Mouse (Mus musculus) heart, embryonic 11.5 days (tissue): ENCODE data around the gene Sdr42e1. TPM values are rescaled to one million over a fixed set of nuclear protein-coding genes. Genes with fewer than 3 reads are reported as not detected.

Experiments used
- ATAC-seq: fragments of 200-750 bp; cut with Nextera tagmentation; replicated peaks from 2 replicates; pipeline ENCODE4 v1.8.0; 2017; ENCODE audit warnings: moderate library complexity; ENCODE audit not compliant: insufficient number of reproducible peaks, low FRiP score, low TSS enrichment
- H3K27ac ChIP-seq: fragments of 300-500 bp; sonication (generic); 2 replicates; pipeline ENCODE4 v1.5.1; 2014; ENCODE audit warnings: mild to moderate bottlenecking, low read depth, low read length
- H3K27me3 ChIP-seq: fragments of 300-500 bp; sonication (generic); 2 replicates; pipeline ENCODE4 v1.6.1; 2014; ENCODE audit warnings: mild to moderate bottlenecking, low read length, mixed read lengths; ENCODE audit not compliant: control insufficient read depth, insufficient read depth
- H3K36me3 ChIP-seq: fragments of 300-500 bp; sonication (generic); 2 replicates; pipeline ENCODE4 v1.6.1; 2014; ENCODE audit warnings: mild to moderate bottlenecking, low read length, moderate library complexity, mixed read lengths; ENCODE audit not compliant: control insufficient read depth, insufficient read depth
- H3K4me1 ChIP-seq: fragments of 300-500 bp; sonication (generic); 2 replicates; pipeline ENCODE4 v1.6.1; 2014; ENCODE audit warnings: low read length; ENCODE audit not compliant: control insufficient read depth, insufficient read depth
- H3K4me2 ChIP-seq: fragments of 300-500 bp; sonication (generic); 2 replicates; pipeline ENCODE4 v1.6.1; 2014; ENCODE audit warnings: mild to moderate bottlenecking, moderate library complexity
- H3K4me3 ChIP-seq: fragments of 300-500 bp; sonication (generic); 2 replicates; pipeline ENCODE4 v1.5.1; 2014; ENCODE audit warnings: low read depth, low read length
- H3K9ac ChIP-seq: fragments of 300-500 bp; sonication (generic); 2 replicates; pipeline ENCODE4 v1.6.1; 2014; ENCODE audit warnings: mild to moderate bottlenecking, low read depth, low read length, moderate library complexity
- H3K9me3 ChIP-seq: fragments of 300-500 bp; sonication (generic); replicated peaks from 2 replicates; pipeline ENCODE4 v1.6.1; 2016; ENCODE audit warnings: low read length; ENCODE audit not compliant: control insufficient read depth
- WGBS: fragments of 180-500 bp; shearing (Covaris S2); extraction: QIAGEN DNeasy Blood & Tissue Kit; methylation state at CpG from one replicate; pipeline ENCODE4 v1.1.7; 2014; ENCODE audit not compliant: insufficient replicate concordance; 5-methylcytosine and 5-hydroxymethylcytosine counted together
- polyA plus RNA-seq: library from polyadenylated mRNA; unstranded; fragments of >200 nt; fragmentation: Nextera tagmentation; extraction: Ambion mirVana; gene quantifications from 2 replicates; pipeline ENCODE4 v1.2.1, GENCODE M21; 2014

Sdr42e1 gene
- polyA plus RNA-seq, 1 experiment from 2014 or later = 0.37 TPM

GRCm38 (mm10) chr8:117676460-117676859 lies 3.0 kb upstream of the Sdr42e1 start:
- WGBS = 58% methylated on average over 9 of the region's 9 CpGs
- H3K27me3 ChIP-seq = no peaks in the 10 kb centered on the region

GRCm38 (mm10) chr8:117675171-117675570 lies 1.7 kb upstream of the Sdr42e1 start:
- ATAC-seq = no peak
- H3K4me2 ChIP-seq = no peak overlapping the region
- H3K27ac ChIP-seq = no peak overlapping the region
- no peak overlapping the region for H3K4me3 ChIP-seq
- H3K9me3 ChIP-seq = no peaks in the 10 kb centered on the region
- H3K4me1 ChIP-seq = no peaks in the 10 kb centered on the region
- no peaks in the 10 kb centered on the region for H3K27me3 ChIP-seq
- H3K9ac ChIP-seq = no peak overlapping the region
- no peaks in the 10 kb centered on the region for H3K36me3 ChIP-seq
- WGBS = 79% methylated on average over 5 of the region's 5 CpGs

More at GRCm38 (mm10) chr8:117676460-117676859, 3.0 kb upstream of the Sdr42e1 start:
- no peak for ATAC-seq
- Histone ChIP-seq H3K4me2 (no peak overlapping the region), H3K36me3 (no peaks in the 10 kb centered on the region), H3K27ac (no peak overlapping the region), H3K9ac (no peak overlapping the region), H3K9me3 (no peaks in the 10 kb centered on the region), H3K4me1 (no peaks in the 10 kb centered on the region), H3K4me3 (no peak overlapping the region)

- no peak overlapping the region for H3K4me2 ChIP-seq
- ATAC-seq = no peak
- WGBS = 85% methylated on average over 3 of the region's 3 CpGs
- no peak overlapping the region for H3K4me3 ChIP-seq
- no peak overlapping the region for H3K9ac ChIP-seq
- H3K27ac ChIP-seq = no peak overlapping the region
- 0 out of 2 replicates have a peak, but pooled peaks cover 3% of the 10 kb centered on the region for H3K27me3 ChIP-seq
- no peaks in the 10 kb centered on the region for H3K36me3 ChIP-seq
- no peaks in the 10 kb centered on the region for H3K9me3 ChIP-seq
- no peaks in the 10 kb centered on the region for H3K4me1 ChIP-seq
Observed at GRCm38 (mm10) chr8:117672558-117672957, 931 bp downstream of the Sdr42e1 start.

GRCm38 (mm10) chr8:117670461-117670860 lies 3.0 kb downstream of the Sdr42e1 start:
- 0 out of 2 replicates have a peak, but pooled peaks cover 3% of the 10 kb centered on the region for H3K27me3 ChIP-seq
- H3K4me1 ChIP-seq = no peaks in the 10 kb centered on the region
- no peak overlapping the region for H3K4me3 ChIP-seq
- 28% methylated on average over 11 of the region's 11 CpGs for WGBS
- ATAC-seq = no peak
- no peak overlapping the region for H3K4me2 ChIP-seq
- no peak overlapping the region for H3K27ac ChIP-seq
- no peaks in the 10 kb centered on the region for H3K9me3 ChIP-seq
- H3K9ac ChIP-seq = no peak overlapping the region
- no peaks in the 10 kb centered on the region for H3K36me3 ChIP-seq

- H3K27ac ChIP-seq = no peak overlapping the region
- H3K9ac ChIP-seq = no peak overlapping the region
- H3K4me2 ChIP-seq = no peak overlapping the region
- no peaks in the 10 kb centered on the region for H3K4me1 ChIP-seq
- no peaks in the 10 kb centered on the region for H3K9me3 ChIP-seq
- 71% methylated on average over 13 of the region's 13 CpGs for WGBS
- H3K4me3 ChIP-seq = no peak overlapping the region
- no peaks in the 10 kb centered on the region for H3K36me3 ChIP-seq
- 0 out of 2 replicates have a peak, but pooled peaks cover 3% of the 10 kb centered on the region for H3K27me3 ChIP-seq
- ATAC-seq = no peak
Observed at GRCm38 (mm10) chr8:117667349-117668124, 6.0 kb downstream of the Sdr42e1 start.

GRCm38 (mm10) chr8:117660358-117661031 lies 13.0 kb downstream of the Sdr42e1 start:
- Histone ChIP-seq H3K9me3 (no peaks in the 10 kb centered on the region), H3K9ac (0 out of 2 replicates have a peak overlapping the region, but pooled peaks have one; percentile 12), H3K4me2 (peak overlapping the region; percentile 18; the same call in 1 of the 2 replicates), H3K4me3 (no peak overlapping the region), H3K27me3 (no peaks in the 10 kb centered on the region), H3K27ac (peak overlapping the region; percentile 8; the same call in 1 of the 2 replicates), H3K36me3 (no peaks in the 10 kb centered on the region), H3K4me1 (peaks cover 12% of the 10 kb centered on the region)
- WGBS = 28% methylated on average over 11 of the region's 11 CpGs
- peak; percentile 46 for ATAC-seq

- no peak overlapping the region for H3K4me2 ChIP-seq
- no peaks in the 10 kb centered on the region for H3K27me3 ChIP-seq
- no peak overlapping the region for H3K27ac ChIP-seq
- no peak for ATAC-seq
- H3K4me1 ChIP-seq = peaks cover 12% of the 10 kb centered on the region
- WGBS = 70% methylated on average over 7 of the region's 7 CpGs
- H3K36me3 ChIP-seq = no peaks in the 10 kb centered on the region
- no peak overlapping the region for H3K4me3 ChIP-seq
- no peaks in the 10 kb centered on the region for H3K9me3 ChIP-seq
- no peak overlapping the region for H3K9ac ChIP-seq
Observed at GRCm38 (mm10) chr8:117658990-117659389, 14.5 kb downstream of the Sdr42e1 start.

- no peaks in the 10 kb centered on the region for H3K36me3 ChIP-seq
- no peak overlapping the region for H3K27ac ChIP-seq
- H3K9me3 ChIP-seq = no peaks in the 10 kb centered on the region; the same call in 1 of the 2 replicates
- H3K4me1 ChIP-seq = no peaks in the 10 kb centered on the region
- no peak overlapping the region for H3K4me3 ChIP-seq
- no peaks in the 10 kb centered on the region for H3K27me3 ChIP-seq
- no peak overlapping the region for H3K9ac ChIP-seq
- 79% methylated on average over 1 of the region's 1 CpGs for WGBS
- ATAC-seq = no peak
- no peak overlapping the region for H3K4me2 ChIP-seq
Observed at GRCm38 (mm10) chr8:117652318-117652717, 21.2 kb downstream of the Sdr42e1 start.
